Mouse (Mus musculus): ENCODE measurements around the gene Mcpt8.

DNA sequence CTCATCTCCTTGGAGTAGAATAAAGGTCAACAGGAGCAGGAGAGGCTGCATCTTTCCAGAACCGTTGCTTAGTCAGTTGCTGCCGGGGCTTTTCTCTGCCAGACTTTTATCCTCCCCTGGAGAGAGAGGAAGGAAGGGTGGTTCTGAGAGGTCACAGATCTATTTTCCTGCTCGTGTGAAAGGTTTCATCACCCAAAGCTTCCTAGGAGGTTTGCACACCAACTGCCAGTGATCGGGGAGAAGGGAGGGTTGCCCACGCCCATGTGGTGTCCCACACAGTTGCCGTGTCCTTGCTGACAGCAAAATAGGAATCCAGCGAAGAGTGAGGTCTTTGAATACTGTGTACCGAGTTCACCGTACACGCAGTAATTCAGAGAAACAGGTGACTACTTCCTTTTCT is 17.3 kb upstream of the Mcpt8 start, which contains the start of gene Ctsg:
- TF ChIP-seq POLR2A (IDR thresholded peaks at IDR 0.05; ENCODE audit: borderline replicate concordance, low read depth, low read length) (no peak), CTCF (IDR thresholded peaks at IDR 0.05; ENCODE audit: low read depth, low read length) (no peak)
